Mouse (Mus musculus): ENCODE data around the gene Mybbp1a. TPM values are rescaled to one million over a fixed set of nuclear protein-coding genes. Genes with fewer than 3 reads are reported as not detected.

The Mybbp1a gene
- 14.4 and 22.7 TPM in 2 replicates for polyA plus RNA-seq (2012; rRNA removed; ENCODE audit: low replicate concordance)

GRCm38 (mm10) chr11:72440965-72441664, at the start of gene Mybbp1a:
TSS of gene Mybbp1a (plus strand) at chr11:72441355.

GRCm38 (mm10) chr11:72411093-72411921, 29.8 kb upstream of the Mybbp1a start, which contains the start of gene Smtnl2:
TSS of gene Smtnl2 (minus strand) at chr11:72411713.

GRCm38 (mm10) chr11:72434963-72435693, 6.0 kb upstream of the Mybbp1a start, which contains the start of gene Ggt6:
TSS of gene Ggt6 (plus strand) at chr11:72435526.

GRCm38 (mm10) chr11:72489881-72490301, 48.7 kb downstream of the Mybbp1a start, which contains the start of gene Spns2:
TSS of gene Spns2 (minus strand) at chr11:72489904.

Other genes with a start within 250 kb of the Mybbp1a start
- gene Gm43951, start 234.5 kb upstream of the Mybbp1a start, polyA plus RNA-seq (2012; rRNA removed; ENCODE audit: low replicate concordance): 0.02 and 0.04 TPM in 2 replicates
- gene 4933427D14Rik, start 233.9 kb upstream of the Mybbp1a start, polyA plus RNA-seq (2012; rRNA removed; ENCODE audit: low replicate concordance): 1.2 and 2.3 TPM in 2 replicates
- 31.2 and 56.7 TPM in 2 replicates for gene Txndc17, start 233.8 kb upstream of the Mybbp1a start, polyA plus RNA-seq (2012; rRNA removed; ENCODE audit: low replicate concordance)
- gene Med31, start 225.8 kb upstream of the Mybbp1a start, polyA plus RNA-seq (2012; rRNA removed; ENCODE audit: low replicate concordance): 2.2 TPM in 2 replicates
- gene Slc13a5, start 174.1 kb upstream of the Mybbp1a start, polyA plus RNA-seq (2012; rRNA removed; ENCODE audit: low replicate concordance): 0.08 TPM in 1 of 2 replicates, not detected in the other
- gene Xaf1, start 139.7 kb upstream of the Mybbp1a start, polyA plus RNA-seq (2012; rRNA removed; ENCODE audit: low replicate concordance): 12.3 and 17.9 TPM in 2 replicates
- not detected in 2 replicates for gene Fbxo39, start 126.9 kb upstream of the Mybbp1a start, polyA plus RNA-seq (2012; rRNA removed; ENCODE audit: low replicate concordance)
- gene Tekt1, start 78.9 kb upstream of the Mybbp1a start, polyA plus RNA-seq (2012; rRNA removed; ENCODE audit: low replicate concordance): not detected in 2 replicates
- gene Smtnl2, start 29.6 kb upstream of the Mybbp1a start, polyA plus RNA-seq (2012; rRNA removed; ENCODE audit: low replicate concordance): 3.9 and 4.8 TPM in 2 replicates
- 39.0 and 66.5 TPM in 2 replicates for gene Ggt6, start 5.8 kb upstream of the Mybbp1a start, polyA plus RNA-seq (2012; rRNA removed; ENCODE audit: low replicate concordance)
- gene Spns2, start 48.5 kb downstream of the Mybbp1a start, polyA plus RNA-seq (2012; rRNA removed; ENCODE audit: low replicate concordance): 69.8 and 92.7 TPM in 2 replicates
- gene Spns3, start 109.2 kb downstream of the Mybbp1a start, polyA plus RNA-seq (2012; rRNA removed; ENCODE audit: low replicate concordance): 3.1 and 8.6 TPM in 2 replicates
- gene Ube2g1, start 165.9 kb downstream of the Mybbp1a start, polyA plus RNA-seq (2012; rRNA removed; ENCODE audit: low replicate concordance): 7.2 and 12.7 TPM in 2 replicates
- gene Ankfy1, start 248.7 kb downstream of the Mybbp1a start, polyA plus RNA-seq (2012; rRNA removed; ENCODE audit: low replicate concordance): 13.5 and 15.0 TPM in 2 replicates